Mouse (Mus musculus) E14TG2a.4 (cell line): ENCODE data around the gene Dact3.

Experiments used
- CTCF ChIP-seq: conservative IDR thresholded peaks from 2 replicates; pipeline ENCODE4 v1.5.1; 2014; ENCODE audit warnings: low read length
- NANOG ChIP-seq: IDR thresholded peaks from 2 replicates; pipeline ENCODE4 v1.6.1; 2014; ENCODE audit warnings: borderline replicate concordance, low read length, mixed read lengths
- POU5F1 ChIP-seq: IDR thresholded peaks from 2 replicates; pipeline ENCODE4 v1.6.1; 2014; ENCODE audit warnings: low read length, borderline replicate concordance

DNA sequence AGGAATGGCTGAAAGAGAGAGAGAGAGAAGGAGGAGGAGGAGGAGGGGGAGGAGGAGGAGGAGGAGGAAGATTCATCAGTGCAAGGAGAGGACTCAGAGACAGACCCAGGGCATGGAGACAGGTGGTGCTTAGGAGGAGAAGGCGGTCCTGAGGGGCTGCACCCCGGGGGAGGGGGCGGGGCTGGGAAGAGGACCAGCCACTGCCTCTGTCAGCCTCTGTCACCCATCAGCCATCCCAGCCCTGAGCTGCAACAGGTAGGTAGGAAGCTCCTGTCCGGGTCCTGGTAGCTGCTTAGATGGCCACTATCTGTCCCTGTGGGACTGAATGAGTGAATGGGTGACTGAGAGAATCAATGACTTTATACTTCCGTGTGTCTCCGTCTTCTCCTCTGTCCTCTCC, 18.5 kb downstream of the Dact3 start:
- no peak for TF ChIP-seq CTCF
- no peak for TF ChIP-seq POU5F1
- TF ChIP-seq NANOG: no peak
